Mouse (Mus musculus) forebrain, embryonic 13.5 days (tissue): ENCODE data around the gene Klhdc2. TPM values are rescaled to one million over a fixed set of nuclear protein-coding genes. Genes with fewer than 3 reads are reported as not detected.

ENCODE experiments used
- ATAC-seq: fragments of 200-750 bp; cut with Nextera tagmentation; 2 replicates; pipeline ENCODE4 v1.8.0; 2017
- H3K27ac ChIP-seq: fragments of 300-500 bp; sonication (generic); 2 replicates; pipeline ENCODE4 v1.5.1; 2015; ENCODE audit warnings: inconsistent platforms, mild to moderate bottlenecking, moderate library complexity
- H3K27me3 ChIP-seq: fragments of 300-500 bp; sonication (generic); 2 replicates; pipeline ENCODE4 v1.6.1; 2015; ENCODE audit warnings: mild to moderate bottlenecking, inconsistent platforms
- H3K36me3 ChIP-seq: fragments of 300-500 bp; sonication (generic); 2 replicates; pipeline ENCODE4 v1.6.1; 2015; ENCODE audit warnings: mild to moderate bottlenecking, inconsistent platforms; ENCODE audit not compliant: poor library complexity, severe bottlenecking
- H3K4me1 ChIP-seq: fragments of 300-500 bp; sonication (generic); 2 replicates; pipeline ENCODE4 v1.6.1; 2015; ENCODE audit warnings: inconsistent platforms
- H3K4me2 ChIP-seq: fragments of 300-500 bp; sonication (generic); 2 replicates; pipeline ENCODE4 v1.6.1; 2015; ENCODE audit warnings: inconsistent platforms, mild to moderate bottlenecking, moderate library complexity
- H3K4me3 ChIP-seq: fragments of 300-500 bp; sonication (generic); 2 replicates; pipeline ENCODE4 v1.5.1; 2015; ENCODE audit warnings: mild to moderate bottlenecking, inconsistent platforms
- H3K9ac ChIP-seq: fragments of 300-500 bp; sonication (generic); 2 replicates; pipeline ENCODE4 v1.6.1; 2015; ENCODE audit warnings: mild to moderate bottlenecking, inconsistent platforms
- H3K9me3 ChIP-seq: fragments of 300-500 bp; sonication (generic); replicated peaks from 2 replicates; pipeline ENCODE4 v1.6.1; 2016; ENCODE audit warnings: inconsistent platforms
- WGBS: fragments of 180-500 bp; shearing (Covaris S2); methylation state at CpG from one replicate; pipeline ENCODE4 v1.1.7; 2015; 5-methylcytosine and 5-hydroxymethylcytosine counted together
- polyA plus RNA-seq: library from polyadenylated mRNA; unstranded; fragments of >200 nt; fragmentation: Nextera tagmentation; extraction: Ambion mirVana; gene quantifications from 2 replicates; pipeline ENCODE4 v1.2.1, GENCODE M21; 2015

Klhdc2 gene
- polyA plus RNA-seq, 1 experiment from 2014 or later = 264 TPM

DNA sequence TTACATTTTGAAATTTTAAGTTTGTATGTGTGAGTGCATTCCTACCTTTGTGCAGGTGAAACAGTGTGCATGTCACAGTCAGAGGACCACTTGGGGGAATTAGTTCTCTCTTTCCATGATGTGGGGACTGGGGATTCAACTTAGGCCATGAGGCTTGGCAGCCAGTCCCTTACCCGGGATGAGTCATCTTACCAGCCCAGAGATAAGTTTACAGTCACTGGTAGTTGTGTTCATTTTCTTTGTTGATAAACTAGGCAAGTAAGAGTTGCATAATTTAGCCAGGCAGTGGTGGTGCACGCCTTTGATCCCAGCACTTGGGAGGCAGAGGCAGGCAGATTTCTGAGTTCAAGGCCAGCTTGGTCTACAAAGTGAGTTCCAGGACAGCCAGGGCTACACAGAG lies 7.6 kb downstream of the Klhdc2 start:
- Histone ChIP-seq H3K9me3 (no peaks in the 10 kb centered on the region), H3K4me3 (no peak overlapping the region), H3K4me1 (peaks cover 6% of the 10 kb centered on the region), H3K36me3 (peaks cover 94% of the 10 kb centered on the region), H3K9ac (no peak overlapping the region), H3K4me2 (no peak overlapping the region), H3K27ac (no peak overlapping the region), H3K27me3 (no peaks in the 10 kb centered on the region)
- 95% methylated on average over 2 of the region's 2 CpGs for WGBS
- no peak for ATAC-seq

DNA sequence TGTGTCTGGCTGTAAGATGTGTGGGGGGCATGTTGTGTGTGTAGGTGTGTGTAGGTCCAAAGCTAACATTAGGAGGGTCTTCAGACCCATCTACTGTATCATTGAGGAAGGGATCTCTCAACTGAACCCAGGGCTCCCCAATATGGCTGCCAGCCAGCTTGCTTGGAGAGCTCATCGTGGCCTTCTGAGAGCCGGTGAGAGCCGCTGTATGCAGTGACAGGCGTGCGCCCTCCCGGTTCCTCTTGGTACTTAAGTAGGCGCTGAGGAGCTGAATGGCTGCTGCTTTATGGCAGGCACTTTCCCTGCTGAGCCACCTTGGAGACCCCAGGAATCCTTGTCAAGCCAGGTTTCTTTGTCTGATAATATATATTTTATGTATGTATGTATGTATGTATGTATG lies 9.9 kb downstream of the Klhdc2 start:
- 97% methylated on average over 7 of the region's 7 CpGs for WGBS

DNA sequence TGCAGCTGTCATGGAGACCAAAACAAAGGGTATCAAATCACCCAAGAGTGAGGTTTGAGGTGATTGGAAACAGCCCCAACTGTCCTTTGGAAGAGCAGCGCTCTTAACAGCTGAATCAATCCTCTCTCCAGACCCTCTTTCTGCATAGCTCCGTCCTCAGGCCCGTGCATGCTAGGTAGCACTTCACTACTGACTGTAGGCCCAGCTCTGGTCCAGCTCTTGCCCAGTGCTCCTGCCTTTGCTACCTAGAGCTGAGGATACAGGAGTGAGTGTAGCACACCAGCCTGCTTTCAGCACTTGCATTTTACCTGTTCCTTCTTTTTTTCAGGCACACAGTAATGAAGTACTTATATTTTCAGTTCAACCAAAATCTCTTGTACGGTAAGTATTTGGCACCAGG lies 13.2 kb downstream of the Klhdc2 start:
- H3K27ac ChIP-seq = no peak overlapping the region
- WGBS = 97% methylated on average over 4 of the region's 4 CpGs
- H3K4me2 ChIP-seq = no peak overlapping the region
- no peaks in the 10 kb centered on the region for H3K27me3 ChIP-seq
- H3K36me3 ChIP-seq = peaks cover 93% of the 10 kb centered on the region
- no peak overlapping the region for H3K9ac ChIP-seq
- ATAC-seq = no peak
- no peak overlapping the region for H3K4me3 ChIP-seq
- H3K4me1 ChIP-seq = no peaks in the 10 kb centered on the region
- no peaks in the 10 kb centered on the region for H3K9me3 ChIP-seq

More for the DNA sequence above, 9.9 kb downstream of the Klhdc2 start:
- H3K4me3 ChIP-seq = no peak overlapping the region
- H3K27ac ChIP-seq = no peak overlapping the region
- no peaks in the 10 kb centered on the region for H3K4me1 ChIP-seq
- ATAC-seq = no peak
- H3K27me3 ChIP-seq = no peaks in the 10 kb centered on the region
- peaks cover 95% of the 10 kb centered on the region for H3K36me3 ChIP-seq
- no peak overlapping the region for H3K9ac ChIP-seq
- H3K9me3 ChIP-seq = no peaks in the 10 kb centered on the region
- H3K4me2 ChIP-seq = no peak overlapping the region

DNA sequence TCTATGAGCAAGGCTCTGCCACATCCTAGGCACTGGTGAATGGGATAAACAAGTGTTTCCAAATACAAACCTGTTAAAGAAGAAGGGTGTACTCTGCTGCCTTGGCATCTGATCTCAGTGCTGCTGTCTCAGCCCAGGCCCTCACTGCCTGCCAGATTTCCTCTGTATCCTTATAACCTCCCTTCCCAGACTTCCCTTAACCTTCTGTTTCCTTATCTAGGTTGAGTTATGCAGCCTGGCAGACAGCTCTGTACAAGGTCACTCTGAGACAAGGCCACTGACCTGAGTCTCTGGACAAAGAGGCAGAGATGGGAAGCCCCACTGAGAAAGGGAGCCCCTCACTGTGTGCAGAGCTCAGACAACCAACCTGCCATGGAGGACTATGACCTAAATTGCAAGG lies 21.9 kb downstream of the Klhdc2 start:
- Histone ChIP-seq H3K9ac (no peak overlapping the region), H3K27me3 (no peaks in the 10 kb centered on the region), H3K27ac (no peak overlapping the region), H3K36me3 (peaks cover 65% of the 10 kb centered on the region), H3K9me3 (no peaks in the 10 kb centered on the region), H3K4me3 (no peak overlapping the region), H3K4me2 (no peak overlapping the region), H3K4me1 (no peaks in the 10 kb centered on the region)
- ATAC-seq = no peak

DNA sequence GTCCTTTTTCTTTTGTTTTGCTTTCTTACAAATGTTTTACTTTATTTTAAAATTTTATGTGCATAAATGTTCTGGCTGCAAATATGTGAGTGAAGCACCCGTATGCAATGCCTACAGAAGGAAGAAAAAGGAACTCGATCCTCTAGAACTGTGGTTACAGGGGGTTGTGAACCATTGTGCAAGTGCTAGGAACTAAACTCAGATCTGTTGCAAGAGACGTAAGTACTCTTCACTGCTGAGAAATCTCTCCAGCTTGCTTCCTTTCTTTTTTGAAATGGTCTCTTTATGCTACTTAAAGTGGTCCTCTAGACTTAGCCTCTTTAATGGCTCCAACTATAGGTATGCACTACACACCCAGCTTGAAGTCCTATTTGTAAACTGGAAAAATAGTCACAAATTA lies 34.7 kb downstream of the Klhdc2 start:
- 94% methylated on average over 3 of the region's 3 CpGs for WGBS
- H3K36me3 ChIP-seq = peaks cover 74% of the 10 kb centered on the region

DNA sequence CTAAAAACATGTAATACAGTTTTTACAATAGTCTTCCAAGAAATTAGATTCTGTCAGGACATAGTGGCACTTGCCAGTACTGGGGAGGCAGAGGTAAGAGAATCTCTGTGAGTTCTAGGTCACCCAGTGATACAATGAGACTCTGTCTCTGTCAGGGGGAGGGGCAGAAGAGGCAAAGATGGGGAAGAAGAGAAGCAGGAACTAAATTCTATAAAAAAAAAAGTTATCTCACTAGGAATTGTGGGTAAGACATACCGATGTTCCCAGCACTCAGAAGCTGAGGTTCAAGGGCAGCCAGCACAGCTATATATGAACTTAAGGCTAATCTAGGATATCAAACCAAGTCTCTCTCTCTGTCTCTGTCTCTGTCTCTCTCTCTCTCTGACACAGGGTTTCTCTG lies 35.7 kb downstream of the Klhdc2 start:
- 92% methylated on average over 1 of the region's 1 CpGs for WGBS
- ATAC-seq = no peak

More for the DNA sequence above, 34.7 kb downstream of the Klhdc2 start:
- no peak overlapping the region for H3K27ac ChIP-seq
- H3K9ac ChIP-seq = no peak overlapping the region
- H3K9me3 ChIP-seq = no peaks in the 10 kb centered on the region
- H3K4me1 ChIP-seq = no peaks in the 10 kb centered on the region
- H3K4me3 ChIP-seq = no peak overlapping the region
- no peak for ATAC-seq
- no peaks in the 10 kb centered on the region for H3K27me3 ChIP-seq
- no peak overlapping the region for H3K4me2 ChIP-seq

DNA sequence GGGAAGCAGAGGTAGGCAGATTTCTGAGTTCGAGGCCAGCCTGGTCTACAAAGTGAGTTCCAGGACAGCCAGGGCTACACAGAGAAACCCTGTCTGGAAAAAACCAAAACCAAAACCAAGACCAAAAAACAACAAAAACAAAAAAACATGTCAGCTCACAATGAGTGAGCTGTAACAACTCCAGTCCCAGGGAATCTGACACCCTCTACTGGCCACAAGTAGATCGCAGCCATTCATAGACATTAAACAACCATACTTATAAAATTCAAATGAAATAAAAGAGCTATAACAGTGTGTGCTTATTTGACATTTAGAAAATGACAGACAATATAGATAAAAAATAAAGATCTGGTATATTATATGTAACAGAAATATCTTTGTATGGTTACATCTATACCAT lies 37.1 kb downstream of the Klhdc2 start:
- no peaks in the 10 kb centered on the region for H3K4me1 ChIP-seq

More for the DNA sequence above, 35.7 kb downstream of the Klhdc2 start:
- Histone ChIP-seq H3K4me3 (no peak overlapping the region), H3K36me3 (peaks cover 72% of the 10 kb centered on the region), H3K9ac (no peak overlapping the region), H3K27ac (no peak overlapping the region), H3K27me3 (no peaks in the 10 kb centered on the region), H3K4me2 (no peak overlapping the region), H3K9me3 (no peaks in the 10 kb centered on the region), H3K4me1 (no peaks in the 10 kb centered on the region)

DNA sequence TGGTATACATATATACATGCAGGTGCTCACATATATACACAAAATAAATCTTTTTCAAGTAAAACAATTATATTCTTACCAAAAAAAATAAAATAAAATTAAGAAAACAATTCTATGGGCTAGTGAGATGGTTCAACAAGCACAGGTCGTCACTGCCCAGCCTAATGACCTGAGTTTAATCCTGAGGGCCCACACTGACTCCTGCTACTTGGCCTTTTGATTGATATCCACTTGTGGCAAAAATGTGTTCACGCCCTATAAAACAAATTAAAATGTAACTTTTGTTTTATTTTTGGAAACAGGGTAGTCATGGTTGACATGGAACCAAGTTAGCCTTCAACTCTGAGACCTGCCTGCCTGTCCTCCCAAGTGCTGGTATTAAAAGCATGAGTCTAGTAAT lies 53.4 kb downstream of the Klhdc2 start:
- Histone ChIP-seq H3K36me3 (peaks cover 79% of the 10 kb centered on the region), H3K9me3 (no peaks in the 10 kb centered on the region), H3K4me2 (no peak overlapping the region), H3K9ac (no peak overlapping the region), H3K27ac (no peak overlapping the region), H3K4me3 (no peak overlapping the region), H3K4me1 (no peaks in the 10 kb centered on the region), H3K27me3 (no peaks in the 10 kb centered on the region)
- no peak for ATAC-seq
- WGBS = 78% methylated on average over 2 of the region's 2 CpGs

More for the DNA sequence above, 37.1 kb downstream of the Klhdc2 start:
- Histone ChIP-seq H3K27me3 (no peaks in the 10 kb centered on the region), H3K9me3 (no peaks in the 10 kb centered on the region), H3K9ac (no peak overlapping the region), H3K4me3 (no peak overlapping the region), H3K36me3 (peaks cover 69% of the 10 kb centered on the region), H3K27ac (no peak overlapping the region), H3K4me2 (no peak overlapping the region)
- no peak for ATAC-seq
- 87% methylated on average over 2 of the region's 2 CpGs for WGBS

DNA sequence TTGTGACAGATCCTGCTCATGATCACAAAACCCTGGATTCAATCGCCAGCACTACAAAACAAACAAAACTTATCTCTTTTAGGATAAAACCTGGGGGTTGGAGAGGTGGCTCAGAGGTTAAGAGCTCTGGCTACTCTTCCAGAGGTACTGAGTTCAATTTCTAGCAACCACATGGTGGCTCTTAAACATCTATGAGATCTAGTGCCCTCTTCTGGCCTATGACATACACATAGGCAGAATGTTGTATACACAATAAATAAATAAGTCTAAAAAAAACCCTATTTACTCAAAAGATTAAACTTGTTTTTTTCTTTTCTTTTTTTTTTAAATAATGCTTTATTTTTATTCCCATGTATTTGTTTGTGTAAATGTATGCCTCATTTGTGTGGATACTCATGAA lies 55.2 kb downstream of the Klhdc2 start:
- Histone ChIP-seq H3K4me3 (no peak overlapping the region), H3K4me2 (no peak overlapping the region), H3K4me1 (peaks cover 11% of the 10 kb centered on the region; the same call in 1 of the 2 replicates), H3K9ac (no peak overlapping the region), H3K36me3 (peaks cover 71% of the 10 kb centered on the region), H3K9me3 (no peaks in the 10 kb centered on the region), H3K27ac (no peak overlapping the region), H3K27me3 (no peaks in the 10 kb centered on the region)
- 91% methylated on average over 1 of the region's 1 CpGs for WGBS
- ATAC-seq = no peak

DNA sequence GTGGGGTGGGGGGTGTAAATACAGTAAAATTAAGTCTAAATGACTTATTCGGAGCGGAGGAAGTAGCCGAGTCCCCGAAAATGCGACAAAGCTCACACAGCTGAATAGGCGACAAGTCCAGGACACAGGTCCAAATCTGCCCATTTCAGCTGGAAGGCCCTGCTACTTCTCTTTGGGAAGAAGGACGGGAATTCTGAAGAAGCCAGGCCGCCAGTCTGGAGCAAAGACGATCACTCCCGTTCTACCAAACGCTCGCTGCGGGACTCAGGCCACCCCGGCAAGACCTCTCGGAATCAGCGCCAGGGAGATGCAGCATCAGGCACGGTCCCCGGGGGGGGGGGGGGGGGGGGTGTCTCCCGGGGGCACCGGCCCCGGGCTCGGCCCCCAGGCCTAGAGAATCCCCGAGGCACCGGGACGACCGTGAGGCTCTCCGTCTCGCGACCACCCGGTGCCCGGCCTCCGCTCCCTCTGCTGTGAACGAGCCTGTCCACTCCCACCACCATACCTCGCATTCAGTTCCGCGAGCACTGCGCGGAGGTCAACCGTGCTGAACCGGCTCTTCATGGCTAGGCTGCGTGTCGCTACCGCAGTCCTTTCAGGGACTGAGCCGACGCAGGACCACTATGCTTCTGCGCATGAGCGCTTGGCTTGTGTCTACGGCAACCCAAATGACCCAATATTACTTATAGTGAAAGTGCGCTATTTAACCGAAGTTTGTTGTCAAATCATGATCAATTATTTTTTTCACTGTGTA lies 60.2 kb downstream of the Klhdc2 start, which contains the start of gene Nemf:
TSS of gene Nemf (minus strand) at position 620 of the 754 bp plus-strand sequence.
- Histone ChIP-seq H3K27ac (peak within 1 kb of the TSS; percentile 74), H3K9ac (peak within 1 kb of the TSS; percentile 82), H3K36me3 (peaks cover 28% of the 10 kb centered on the region), H3K9me3 (no peaks in the 10 kb centered on the region), H3K4me2 (peak within 1 kb of the TSS; percentile 88), H3K4me1 (peaks cover 11% of the 10 kb centered on the region; the same call in 1 of the 2 replicates), H3K4me3 (peak within 1 kb of the TSS; percentile 78), H3K27me3 (no peaks in the 10 kb centered on the region)
- under 1% methylated on average over 48 of the region's 50 CpGs for WGBS
- ATAC-seq = peak; percentile 59

DNA sequence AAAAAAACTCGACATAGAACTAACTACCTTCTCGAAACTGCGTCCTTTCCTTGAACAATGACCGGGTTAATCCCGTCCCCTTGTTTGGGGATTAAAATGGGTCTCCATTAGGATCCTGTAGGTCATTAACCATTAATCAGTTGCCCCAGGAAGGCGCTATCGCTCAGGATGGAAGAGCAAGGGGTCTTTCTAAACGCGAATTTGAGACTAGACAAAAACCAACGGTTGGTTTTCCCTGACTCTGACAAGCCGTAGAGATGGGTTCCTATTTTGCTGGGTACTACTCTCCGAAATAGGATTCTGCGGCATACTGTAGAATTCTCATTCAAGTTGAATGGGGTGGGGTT lies 60.8 kb downstream of the Klhdc2 start:
- 4% methylated on average over 13 of the region's 13 CpGs for WGBS
- H3K9ac ChIP-seq = peak overlapping the region; percentile 82
- no peak for ATAC-seq
- H3K27me3 ChIP-seq = no peaks in the 10 kb centered on the region
- peak overlapping the region; percentile 78 for H3K4me3 ChIP-seq
- H3K9me3 ChIP-seq = no peaks in the 10 kb centered on the region
- H3K4me2 ChIP-seq = peak overlapping the region; percentile 88
- H3K36me3 ChIP-seq = peaks cover 23% of the 10 kb centered on the region
- H3K27ac ChIP-seq = no peak overlapping the region
- peaks cover 16% of the 10 kb centered on the region for H3K4me1 ChIP-seq
